Mouse (Mus musculus): ENCODE results near the gene 1600014C23Rik.

- TF ChIP-seq CTCF (IDR thresholded peaks at IDR 0.05 in 2 of 3, conservative IDR thresholded peaks at IDR 0.05 in 1 of 3; ENCODE audit: control insufficient read depth in 1 of 3, insufficient read depth in 1 of 3, low read depth in 2 of 3, low read length in 3 of 3, poor library complexity in 1 of 3, severe bottlenecking in 1 of 3) (peak in 1 of 3 experiments; percentile 10; a peak in 1 of 6 replicates), POLR2A (IDR thresholded peaks at IDR 0.05; ENCODE audit: control insufficient read depth in 1 of 2, insufficient read depth in 1 of 2, low read depth in 1 of 2, low read length in 2 of 2, poor library complexity in 1 of 2) (no peak), TCF12 (IDR thresholded peaks at IDR 0.05; ENCODE audit: low read depth, low read length) (no peak), NELFE (IDR thresholded peaks at IDR 0.05; ENCODE audit: low read depth, low read length) (no peak), POLR2AphosphoS5 (IDR thresholded peaks at IDR 0.05; ENCODE audit: borderline replicate concordance, low read depth, low read length) (no peak), TAL1 (IDR thresholded peaks at IDR 0.05; ENCODE audit: low read length) (0 out of 2 replicates have a peak, but pooled peaks have one; percentile 10), CHD1 (IDR thresholded peaks at IDR 0.05; ENCODE audit: low read depth, low read length) (no peak), MEF2A (IDR thresholded peaks at IDR 0.05; ENCODE audit: extremely low read depth, insufficient replicate concordance, low read depth, low read length, poor library complexity, severe bottlenecking) (no peak), EP300 (IDR thresholded peaks at IDR 0.05; ENCODE audit: low read depth in 1 of 2, low read length in 2 of 2) (0 out of 4 replicates have a peak, but pooled peaks of 1 of the 2 experiments have one; percentile 15), GATA1 (IDR thresholded peaks at IDR 0.05; ENCODE audit: low read depth, low read length) (no peak), UBTF (IDR thresholded peaks at IDR 0.05; ENCODE audit: borderline replicate concordance, insufficient read depth, low read depth, low read length) (no peak), JUND (IDR thresholded peaks at IDR 0.05; ENCODE audit: low read depth, low read length) (no peak), MAX (IDR thresholded peaks at IDR 0.05; ENCODE audit: low read length) (no peak)
Observed at GRCm38 (mm10) chr17:45706796-45707195, 26.8 kb downstream of the 1600014C23Rik start.
